Mouse (Mus musculus): ENCODE measurements at regions not wholly inside any gene's neighbourhood (a gene's known extent, or its start where the extent isn't known, plus 50 kb on each side); places are given as distances from the start of the nearest gene placed in this dataset.

- no peak for DNase-seq (ENCODE audit: inconsistent ontology term)
Observed at GRCm38 (mm10) chr11:89247991-89248390, 54.1 kb downstream of the Nog start.

- peak; percentile 5 for DNase-seq (ENCODE audit: inconsistent ontology term)
Observed at GRCm38 (mm10) chr11:89243370-89243769, 58.8 kb downstream of the Nog start.

GRCm38 (mm10) chr11:89242130-89242529, 60.0 kb downstream of the Nog start:
- no peak for DNase-seq (ENCODE audit: inconsistent ontology term)

GRCm38 (mm10) chr11:89239891-89240290, 62.2 kb downstream of the Nog start:
- peak; percentile 1 for DNase-seq (ENCODE audit: inconsistent ontology term)

- no peak for DNase-seq (ENCODE audit: inconsistent ontology term)
Observed at GRCm38 (mm10) chr11:89236904-89237303, 65.2 kb downstream of the Nog start.

- DNase-seq (ENCODE audit: inconsistent ontology term) = no peak
Observed at GRCm38 (mm10) chr11:89232884-89233480, 69.2 kb downstream of the Nog start.

- DNase-seq (ENCODE audit: inconsistent ontology term) = no peak
Observed at GRCm38 (mm10) chr11:89229726-89230125, 72.4 kb downstream of the Nog start.

- no peak for DNase-seq (ENCODE audit: inconsistent ontology term)
Observed at GRCm38 (mm10) chr11:89213204-89213603, 88.9 kb downstream of the Nog start.

GRCm38 (mm10) chr11:89209531-89209950, 92.6 kb downstream of the Nog start:
- DNase-seq (ENCODE audit: inconsistent ontology term) = no peak

GRCm38 (mm10) chr11:89209072-89209471, 93.1 kb downstream of the Nog start:
- no peak for DNase-seq (ENCODE audit: inconsistent ontology term)

- peak; percentile 84 for DNase-seq (ENCODE audit: inconsistent ontology term)
Observed at GRCm38 (mm10) chr11:89206788-89207187, 95.3 kb downstream of the Nog start.

GRCm38 (mm10) chr11:89204948-89205545, 97.1 kb downstream of the Nog start:
- no peak for DNase-seq (ENCODE audit: inconsistent ontology term)

GRCm38 (mm10) chr11:89200458-89200857, 101.7 kb downstream of the Nog start:
- DNase-seq (ENCODE audit: inconsistent ontology term) = no peak

GRCm38 (mm10) chr11:89192815-89193214, 109.3 kb downstream of the Nog start:
- no peak for DNase-seq (ENCODE audit: inconsistent ontology term)

GRCm38 (mm10) chr11:89186911-89187621, 113.4 kb downstream of the Gm525 start:
- peak; percentile 91 for DNase-seq (ENCODE audit: inconsistent ontology term)

- peak; percentile 46 for DNase-seq (ENCODE audit: inconsistent ontology term)
Observed at GRCm38 (mm10) chr11:89185862-89186261, 112.2 kb downstream of the Gm525 start.

GRCm38 (mm10) chr11:89181471-89181870, 107.8 kb downstream of the Gm525 start:
- no peak for DNase-seq (ENCODE audit: inconsistent ontology term)

GRCm38 (mm10) chr11:89178436-89178835, 104.8 kb downstream of the Gm525 start:
- DNase-seq (ENCODE audit: inconsistent ontology term) = no peak

- peak; percentile 45 for DNase-seq (ENCODE audit: inconsistent ontology term)
Observed at GRCm38 (mm10) chr11:89175511-89175910, 101.9 kb downstream of the Gm525 start.

- no peak for DNase-seq (ENCODE audit: inconsistent ontology term)
Observed at GRCm38 (mm10) chr11:89174967-89175366, 101.3 kb downstream of the Gm525 start.

GRCm38 (mm10) chr11:89165278-89165677, 91.6 kb downstream of the Gm525 start:
- peak; percentile 52 for DNase-seq (ENCODE audit: inconsistent ontology term)

- DNase-seq (ENCODE audit: inconsistent ontology term) = no peak
Observed at GRCm38 (mm10) chr11:89153466-89154406, 80.1 kb downstream of the Gm525 start.
